Mouse (Mus musculus): ENCODE data around the gene Krt7.

GRCm38 (mm10) chr15:101368502-101369381, 42.1 kb upstream of the Krt7 start:
- no peak for TF ChIP-seq CTCF (conservative IDR thresholded peaks at IDR 0.05; ENCODE audit: insufficient read depth, insufficient read length, low read depth, low read length)
- no peak for TF ChIP-seq POLR2A (IDR thresholded peaks at IDR 0.05; ENCODE audit: low read depth, low read length)
